Mouse (Mus musculus) thymus, adult 2 months (tissue): ENCODE data around the gene Actr1a.

Experiments used
- CTCF ChIP-seq: fragments of 200-500 bp; IDR thresholded peaks from 2 replicates; pipeline ENCODE4 v1.5.1; 2012; ENCODE audit warnings: mild to moderate bottlenecking, control low read depth, low read length, moderate library complexity, borderline replicate concordance; ENCODE audit not compliant: control insufficient read depth, poor library complexity, insufficient read depth; ENCODE audit errors: extremely low read depth
- POLR2A ChIP-seq: fragments of 200-500 bp; IDR thresholded peaks from 2 replicates; pipeline ENCODE4 v1.6.1; 2012; ENCODE audit warnings: mild to moderate bottlenecking, low read length, control low read depth, moderate library complexity; ENCODE audit not compliant: control insufficient read depth, poor library complexity, insufficient read depth; ENCODE audit errors: extremely low read depth

GRCm38 (mm10) chr19:46338942-46339286 lies 56.6 kb downstream of the Actr1a start:
- TF ChIP-seq CTCF = no peak
- TF ChIP-seq POLR2A = no peak
